28 mouse cellular contexts compared by ENCODE assay signal in genomic region chr19:54585326-54585725, GRCm38 (mm10).
DNase-seq lines count a peak whose midpoint lies in the region; ATAC-seq and TF ChIP-seq lines count a peak whose summit lies in the region.
"Had no signal": no experiment of that assay in that cellular context is flagged by ENCODE, and none has a peak within 500 bp of the region (broad histone marks: within the 10 kb centered on the region; RNA-seq: fewer than 3 reads in every experiment).

No protein-coding gene starts in this region.

- H3K4me3 ChIP-seq in embryonic facial prominence, embryonic 14.5 days (ENCODE audit: low read depth, low read length), result no peak overlapping the region
- no peak overlapping the region for H3K4me3 ChIP-seq in embryonic facial prominence, embryonic 10.5 days
- H3K4me3 ChIP-seq in ES-E14 (ENCODE audit: insufficient read depth in 1 of 2, low read depth in 1 of 2, low read length in 2 of 2, poor library complexity in 1 of 2, severe bottlenecking in 1 of 2), result no peak overlapping the region
- H3K4me3 ChIP-seq in stomach, embryonic 16.5 days (replicated peaks; ENCODE audit: low read length), result no peak overlapping the region
- H3K4me3 ChIP-seq: embryonic facial prominence, embryonic 12.5 days; embryonic facial prominence, embryonic 15.5 days; erythroblast, embryonic 14.5 days; forebrain, embryonic 10.5 days; forebrain, embryonic 12.5 days had no signal

- no peak overlapping the region for H3K27ac ChIP-seq in embryonic facial prominence, embryonic 14.5 days (replicated peaks; ENCODE audit: low read depth, low read length)
- H3K27ac ChIP-seq in embryonic facial prominence, embryonic 10.5 days (replicated peaks), result no peak overlapping the region
- no peak overlapping the region for H3K27ac ChIP-seq in ES-E14 (ENCODE audit: insufficient read depth, low read depth, low read length, poor library complexity, severe bottlenecking)
- peak overlapping the region; percentile 18; the same call in 1 of the 2 replicates for H3K27ac ChIP-seq in stomach, embryonic 16.5 days (ENCODE audit: low read length)
- H3K27ac ChIP-seq: embryonic facial prominence, embryonic 12.5 days; embryonic facial prominence, embryonic 15.5 days; forebrain, embryonic 10.5 days; forebrain, embryonic 12.5 days had no signal

- H3K9me3 ChIP-seq in embryonic facial prominence, embryonic 14.5 days (ENCODE audit: control insufficient read depth, low read length), result no peaks in the 10 kb centered on the region
- no peaks in the 10 kb centered on the region for H3K9me3 ChIP-seq in embryonic facial prominence, embryonic 10.5 days
- H3K9me3 ChIP-seq in ES-E14 (ENCODE audit: control insufficient read depth, insufficient read depth, low read depth, low read length), result no peaks in the 10 kb centered on the region
- H3K9me3 ChIP-seq in stomach, embryonic 16.5 days (replicated peaks; ENCODE audit: control insufficient read depth, low read length), result no peaks in the 10 kb centered on the region
- H3K9me3 ChIP-seq: embryonic facial prominence, embryonic 12.5 days; embryonic facial prominence, embryonic 15.5 days; forebrain, embryonic 10.5 days; forebrain, embryonic 12.5 days had no signal

- 50% methylated on average over 1 of the region's 1 CpGs for WGBS in embryonic facial prominence, embryonic 14.5 days
- WGBS in embryonic facial prominence, embryonic 10.5 days, result 51% methylated on average over 1 of the region's 1 CpGs
- WGBS in stomach, embryonic 16.5 days, result 50% methylated on average over 1 of the region's 1 CpGs

- in situ Hi-C loops in ES-E14 (cut with MboI; ENCODE audit: low sequenced_read_pairs in 2 of 2, unreplicated experiment in 2 of 2), result no loop called here

- H3K27me3 ChIP-seq in embryonic facial prominence, embryonic 14.5 days (replicated peaks; ENCODE audit: control insufficient read depth, insufficient read depth, low read length), result no peaks in the 10 kb centered on the region
- no peaks in the 10 kb centered on the region for H3K27me3 ChIP-seq in embryonic facial prominence, embryonic 10.5 days (replicated peaks; ENCODE audit: low read depth, poor library complexity, severe bottlenecking)
- no peaks in the 10 kb centered on the region for H3K27me3 ChIP-seq in stomach, embryonic 16.5 days (ENCODE audit: control insufficient read depth, insufficient read depth, low read length)
- H3K27me3 ChIP-seq: CH12.LX; embryonic facial prominence, embryonic 12.5 days; embryonic facial prominence, embryonic 15.5 days; forebrain, embryonic 12.5 days had no signal

- H3K4me1 ChIP-seq in embryonic facial prominence, embryonic 14.5 days (ENCODE audit: control insufficient read depth, insufficient read depth, low read length), result no peaks in the 10 kb centered on the region
- no peaks in the 10 kb centered on the region for H3K4me1 ChIP-seq in embryonic facial prominence, embryonic 10.5 days
- no peaks in the 10 kb centered on the region for H3K4me1 ChIP-seq in ES-E14 (ENCODE audit: control insufficient read depth in 2 of 2, insufficient read depth in 2 of 2, low read length in 2 of 2, poor library complexity in 1 of 2)
- no peaks in the 10 kb centered on the region for H3K4me1 ChIP-seq in stomach, embryonic 16.5 days (ENCODE audit: control insufficient read depth, insufficient read depth, low read length)
- H3K4me1 ChIP-seq: embryonic facial prominence, embryonic 12.5 days; embryonic facial prominence, embryonic 15.5 days; forebrain, embryonic 12.5 days had no signal

- H3K36me3 ChIP-seq in embryonic facial prominence, embryonic 14.5 days (ENCODE audit: control insufficient read depth, insufficient read depth, low read length), result no peaks in the 10 kb centered on the region
- no peaks in the 10 kb centered on the region for H3K36me3 ChIP-seq in embryonic facial prominence, embryonic 10.5 days (replicated peaks)
- no peaks in the 10 kb centered on the region for H3K36me3 ChIP-seq in ES-E14 (ENCODE audit: control insufficient read depth, insufficient read depth, low read length, poor library complexity, severe bottlenecking)
- H3K36me3 ChIP-seq in stomach, embryonic 16.5 days (ENCODE audit: control insufficient read depth, insufficient read depth, low read length), result no peaks in the 10 kb centered on the region
- H3K36me3 ChIP-seq: embryonic facial prominence, embryonic 12.5 days; embryonic facial prominence, embryonic 15.5 days; forebrain, embryonic 10.5 days; forebrain, embryonic 12.5 days had no signal

- no peak overlapping the region for H3K4me2 ChIP-seq in embryonic facial prominence, embryonic 14.5 days (ENCODE audit: low read depth, low read length)
- H3K4me2 ChIP-seq in stomach, embryonic 16.5 days (ENCODE audit: low read depth, low read length), result no peak overlapping the region
- H3K4me2 ChIP-seq: embryonic facial prominence, embryonic 12.5 days; embryonic facial prominence, embryonic 15.5 days; forebrain, embryonic 12.5 days had no signal

- no peak overlapping the region for H3K9ac ChIP-seq in embryonic facial prominence, embryonic 14.5 days (ENCODE audit: low read depth, low read length)
- no peak overlapping the region for H3K9ac ChIP-seq in ES-E14 (ENCODE audit: insufficient read depth, low read depth, low read length, poor library complexity, severe bottlenecking)
- H3K9ac ChIP-seq in stomach, embryonic 16.5 days (ENCODE audit: low read length), result no peak overlapping the region
- H3K9ac ChIP-seq: embryonic facial prominence, embryonic 12.5 days; embryonic facial prominence, embryonic 15.5 days; forebrain, embryonic 12.5 days had no signal

- DNase-seq in embryonic facial prominence, embryonic 14.5 days (ENCODE audit: low spot score), result peak; percentile 22
- no peak for DNase-seq in embryonic facial prominence, embryonic 10.5 days (ENCODE audit: low spot score)
- peak; percentile 55 for DNase-seq in urinary bladder, postnatal 14 days (ENCODE audit: low spot score)
- DNase-seq in urinary bladder, postnatal 25 days (ENCODE audit: low spot score), result no peak
- DNase-seq in ES-E14 (ENCODE audit: low read depth, low spot score), result peak; percentile 0
- DNase-seq in adrenal gland, adult 2 months, result no peak
- DNase-seq: adrenal gland, adult 8-10 months; adrenal gland, postnatal 14 days; adrenal gland, postnatal 36 days; B cell, adult 2 months; cerebellum, adult 18-20 months; cerebellum, adult 8-10 months; cerebellum, adult 9-11 months; cerebellum, postnatal 14 days; cerebellum, postnatal 36 days; embryo, embryonic 11 days had no signal

- ATAC-seq in embryonic facial prominence, embryonic 14.5 days (ENCODE audit: low read depth), result no peak
- ATAC-seq in stomach, embryonic 16.5 days (ENCODE audit: insufficient read depth, low FRiP score), result peak; percentile 76; the same call in 1 of the 2 replicates
- ATAC-seq in megakaryocyte-erythroid progenitor cell, adult 5-6 weeks (replicated peaks; ENCODE audit: low FRiP score, low TSS enrichment, poor library complexity, severe bottlenecking), result no peak
- ATAC-seq: CD4-positive, CD25-positive, alpha-beta regulatory T cell, adult 4 months; forebrain, embryonic 14.5 days; forebrain, embryonic 16.5 days; Patski had no signal

TF ChIP-seq in ES-E14, 5 proteins besides CTCF, POLR2A, EP300 and RAD21:
- TF ChIP-seq HCFC1 (IDR thresholded peaks at IDR 0.05; ENCODE audit: borderline replicate concordance, insufficient read depth, low read length) (no peak), CHD2 (IDR thresholded peaks at IDR 0.05; ENCODE audit: low read depth, low read length) (no peak), ZC3H11A (IDR thresholded peaks at IDR 0.05; ENCODE audit: borderline replicate concordance, low read depth, low read length) (no peak), ZNF384 (IDR thresholded peaks at IDR 0.05; ENCODE audit: low read depth, low read length) (no peak), MAFK (IDR thresholded peaks at IDR 0.05; ENCODE audit: insufficient read depth, low read depth, low read length) (no peak)

Comparison
In these comparisons a context has a peak if more than half of its experiments do, and no peak if none do; other contexts are left out.
1. DNase-seq: peak in embryonic facial prominence, embryonic 14.5 days (single experiment), urinary bladder, postnatal 14 days (single experiment) and ES-E14 (single experiment); none in embryonic facial prominence, embryonic 10.5 days (single experiment), urinary bladder, postnatal 25 days (single experiment) and adrenal gland, adult 2 months (single experiment).